Mouse (Mus musculus) embryo, embryonic 10 days (tissue): ENCODE results near the gene Ccna1.

ENCODE experiments used
- DNase-seq: peaks from one replicate; pipeline ENCODE4 v3.0.0-alpha.2; 2015; ENCODE audit warnings: low spot score

Gene Ccna1

DNA sequence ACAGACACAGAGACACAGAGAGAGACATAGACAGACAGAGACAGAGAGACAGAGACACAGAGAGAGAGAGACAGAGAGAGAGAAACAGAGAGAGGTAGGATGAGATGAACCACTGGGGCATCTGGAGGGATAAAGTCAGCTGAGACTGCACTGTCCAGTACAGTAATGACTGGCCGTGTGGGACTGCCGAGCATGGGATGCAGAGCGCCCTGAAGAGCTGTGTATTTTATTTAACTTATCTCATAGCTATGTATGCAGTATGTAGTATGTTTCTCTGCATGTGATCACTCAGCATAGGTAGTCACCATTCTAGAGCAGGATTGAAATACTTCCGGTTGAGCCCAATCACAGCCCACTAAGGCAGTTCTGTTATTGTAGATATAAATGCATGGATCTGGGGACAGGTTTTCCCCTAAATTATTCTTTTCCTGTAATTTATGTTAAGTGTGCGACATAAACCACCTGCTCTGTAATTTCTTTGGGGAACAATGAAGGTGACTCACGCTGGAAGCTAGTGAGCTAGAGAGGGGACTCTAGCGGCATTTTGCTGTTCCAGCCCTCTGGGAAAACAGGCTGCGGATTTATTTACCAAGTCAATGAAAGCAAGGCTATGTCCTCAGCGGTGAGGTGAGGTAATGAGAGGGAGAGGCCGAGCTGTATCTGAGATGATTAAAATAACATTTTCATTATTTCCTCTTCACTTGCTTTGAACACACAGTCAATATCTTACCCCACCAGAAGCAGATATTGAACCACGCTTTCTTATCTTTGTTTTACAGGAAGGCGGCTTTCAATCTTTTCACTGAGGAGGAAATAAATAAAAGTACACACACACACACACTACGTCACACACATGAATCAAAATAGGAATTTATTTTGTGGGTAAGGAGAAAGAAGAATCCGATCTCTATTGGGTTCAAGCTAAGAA lies 10.7 kb upstream of the Ccna1 start:
- no peak for DNase-seq

DNA sequence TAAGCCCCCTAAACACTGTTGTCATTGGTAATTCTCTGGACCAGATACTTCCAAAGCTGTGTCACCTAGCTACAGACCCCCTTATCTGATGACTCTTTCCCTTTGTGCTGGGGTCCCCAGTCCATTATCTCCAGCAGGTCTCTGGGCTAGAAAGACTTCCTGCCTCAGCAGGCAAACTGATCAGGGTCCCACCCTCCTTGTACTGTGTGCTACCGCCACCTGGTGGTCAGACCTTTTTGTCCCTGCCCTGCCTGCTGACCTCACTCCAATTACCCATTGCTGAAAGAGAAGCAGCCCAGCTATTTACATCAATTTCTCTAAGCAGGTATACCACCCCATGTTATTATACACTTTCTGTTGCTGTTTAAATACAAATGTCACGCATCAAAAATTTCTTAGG lies 9.1 kb upstream of the Ccna1 start:
- DNase-seq, result peak; percentile 94

DNA sequence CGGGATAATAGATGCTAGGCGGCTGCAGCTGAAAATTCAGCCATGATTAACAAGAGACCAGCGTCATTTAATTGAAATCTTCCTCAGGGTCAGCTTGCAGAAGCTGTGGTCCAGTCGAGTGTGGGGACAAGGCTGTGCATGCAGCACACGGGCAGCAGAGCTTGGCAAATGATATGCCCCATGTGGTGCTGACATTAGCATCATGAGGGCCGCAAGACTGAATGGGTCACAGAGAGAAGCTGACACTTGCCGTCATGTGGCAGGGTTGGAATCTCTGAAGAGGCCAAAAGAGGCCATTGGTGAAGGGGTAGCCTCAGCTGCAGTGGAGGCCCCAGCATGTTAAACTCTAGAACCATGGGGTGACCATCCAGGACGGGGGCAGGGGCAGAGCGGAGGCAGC lies 7.4 kb upstream of the Ccna1 start:
- DNase-seq, result no peak

DNA sequence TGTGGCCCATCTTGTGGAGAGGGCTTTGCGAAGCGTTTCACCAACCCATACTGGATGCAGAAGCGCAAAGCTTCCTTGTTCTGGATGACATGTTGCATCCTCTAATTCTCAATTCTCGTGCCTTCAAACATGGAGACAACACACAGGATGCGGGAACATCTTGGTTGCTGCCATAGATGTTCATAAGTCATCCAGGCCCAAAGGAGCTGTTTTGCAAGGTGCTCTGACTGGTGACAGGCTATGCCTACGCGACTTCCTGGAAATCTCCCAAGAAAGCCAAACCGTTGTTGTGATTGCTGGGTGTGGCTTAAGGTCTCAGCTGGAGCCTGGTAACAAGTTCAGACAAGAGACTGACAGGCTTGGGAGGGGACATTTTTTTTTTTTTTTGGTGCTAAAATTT lies 1.1 kb upstream of the Ccna1 start:
- no peak for DNase-seq

DNA sequence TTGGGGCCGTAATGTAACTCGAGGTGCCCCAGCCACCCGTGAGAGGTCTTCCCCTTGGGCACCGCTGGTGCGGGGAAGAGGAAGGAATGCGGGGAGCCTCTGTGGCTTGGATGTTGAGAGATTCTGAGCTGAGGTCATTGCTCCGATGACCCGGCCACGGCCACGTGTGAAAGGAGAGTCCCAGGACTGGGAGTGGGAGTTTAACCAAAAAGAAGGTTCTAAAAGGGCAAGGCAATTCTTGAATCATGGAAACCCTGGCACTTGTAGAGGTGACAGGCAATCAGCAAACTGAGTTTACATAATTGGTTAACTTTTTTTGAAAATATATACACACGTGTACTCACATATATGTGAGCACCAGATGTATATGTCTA lies 433 bp upstream of the Ccna1 start:
- DNase-seq, result peak; percentile 9

DNA sequence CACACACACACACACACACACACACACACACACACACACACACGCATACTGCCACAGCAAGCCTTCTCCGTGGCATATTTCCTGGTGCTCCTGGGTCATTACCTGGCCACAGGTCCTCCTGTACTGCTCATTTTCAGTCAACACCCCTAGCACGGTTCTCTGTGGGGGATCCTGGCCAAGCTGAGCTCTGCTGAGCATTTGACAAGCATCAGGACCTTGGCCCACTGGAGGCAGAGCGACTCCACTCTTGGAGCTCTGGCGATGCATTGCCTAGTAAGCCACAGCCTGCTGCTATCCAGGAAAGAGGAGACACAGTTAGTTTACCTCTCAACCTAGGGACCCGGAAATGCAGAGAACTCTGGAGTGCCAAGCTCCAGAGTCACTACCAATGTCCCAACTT lies 1.1 kb downstream of the Ccna1 start:
- no peak for DNase-seq

DNA sequence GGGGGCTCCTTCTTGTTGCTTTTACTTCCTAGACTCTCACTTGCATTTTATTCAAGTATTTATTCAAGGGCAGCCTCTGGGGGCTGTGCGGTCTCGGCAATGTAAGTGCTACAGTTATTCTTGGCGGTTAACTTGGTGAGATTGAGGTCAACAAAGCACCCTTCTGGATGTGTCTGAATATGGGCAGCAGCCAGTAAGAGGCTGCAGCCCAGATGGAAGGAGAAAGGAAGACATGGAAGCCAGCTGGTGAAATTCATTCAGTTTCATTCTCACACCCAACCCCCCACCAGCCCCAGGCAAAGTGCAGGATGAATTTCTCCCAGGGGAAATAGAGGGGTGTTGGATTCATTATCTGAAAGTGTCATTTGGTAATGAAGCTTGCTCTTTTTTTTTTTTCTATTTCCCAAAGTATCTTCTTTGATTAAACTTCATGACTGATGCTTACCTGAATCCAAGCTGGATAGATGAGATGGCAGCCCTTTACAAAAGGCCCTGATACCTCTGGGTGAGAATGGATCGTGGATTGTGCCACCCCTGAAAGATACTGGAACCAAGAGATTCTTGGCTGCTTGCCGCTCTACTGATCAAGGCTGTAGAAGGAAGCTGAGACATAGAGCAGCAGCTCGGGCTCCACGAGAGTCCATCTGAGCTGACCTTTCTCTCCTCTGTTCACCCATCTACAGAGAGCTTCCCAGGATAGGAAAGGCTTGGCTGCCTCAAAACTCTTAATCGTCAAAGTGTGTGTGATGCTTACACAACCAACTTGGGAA lies 10.5 kb downstream of the Ccna1 start:
- DNase-seq, result no peak

DNA sequence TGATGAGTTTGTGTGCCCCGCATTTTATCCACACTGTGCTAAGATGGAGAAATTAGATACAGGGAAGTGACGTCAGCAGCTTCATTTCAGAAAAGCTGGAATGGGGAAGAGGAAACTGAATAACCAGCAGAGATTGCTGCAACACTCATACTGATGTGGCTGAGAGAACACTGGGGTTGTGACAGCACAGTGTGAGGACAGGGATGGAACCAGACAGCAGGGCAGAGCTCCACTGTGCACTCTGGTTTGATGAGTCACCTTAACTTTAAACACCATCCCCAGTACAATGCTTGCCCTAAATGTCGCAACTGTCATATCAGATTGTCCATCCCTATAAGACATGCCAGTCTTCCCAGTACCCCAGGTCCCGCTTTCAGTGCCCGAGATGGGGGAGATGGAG lies 17.7 kb downstream of the Ccna1 start:
- no peak for DNase-seq

DNA sequence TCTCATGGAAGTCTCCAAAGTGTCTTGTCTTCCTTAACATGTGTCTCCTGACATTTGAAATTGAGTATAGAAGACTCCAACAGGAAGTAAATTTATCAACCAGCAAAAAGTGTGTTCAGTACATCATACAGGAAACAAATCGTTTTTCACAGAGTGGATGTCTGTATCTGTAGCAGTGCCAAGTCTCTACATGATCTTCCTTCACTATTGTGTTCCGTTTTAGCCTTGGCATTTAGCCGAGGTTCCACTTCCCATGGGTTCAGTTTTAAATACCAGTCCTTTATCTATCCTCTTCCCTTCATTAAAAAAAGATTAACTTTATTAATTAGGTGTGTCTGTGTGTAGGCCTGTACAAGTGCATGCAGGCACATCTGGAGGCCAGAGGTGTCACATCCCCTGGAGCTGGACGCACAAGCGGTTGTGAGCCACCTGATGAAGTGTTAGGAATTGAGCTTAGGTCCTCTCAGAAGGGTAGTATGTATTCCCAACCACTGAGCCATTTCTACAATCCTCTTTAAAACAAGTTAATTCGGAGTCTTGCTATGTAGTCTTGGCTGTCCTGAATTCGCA lies 27.9 kb downstream of the Ccna1 start:
- DNase-seq, result no peak

DNA sequence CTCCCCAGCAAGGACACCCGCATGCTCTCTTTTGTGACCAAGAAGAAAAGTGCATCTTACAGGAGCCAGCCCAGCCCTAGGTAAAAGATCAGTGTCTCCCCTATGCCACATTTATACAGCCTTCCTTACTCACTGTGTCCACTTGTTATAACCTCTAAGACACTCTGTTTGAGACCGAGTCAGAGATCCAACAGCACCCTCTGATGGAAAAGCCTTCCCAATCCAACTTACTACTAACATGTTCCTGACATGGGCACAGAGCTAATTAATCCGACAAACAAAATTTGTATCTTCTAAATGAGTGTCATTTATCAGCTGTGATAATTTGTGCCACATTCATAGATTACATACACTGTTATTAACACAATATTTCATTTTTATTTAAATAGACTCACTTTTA lies 29.8 kb downstream of the Ccna1 start:
- no peak for DNase-seq

DNA sequence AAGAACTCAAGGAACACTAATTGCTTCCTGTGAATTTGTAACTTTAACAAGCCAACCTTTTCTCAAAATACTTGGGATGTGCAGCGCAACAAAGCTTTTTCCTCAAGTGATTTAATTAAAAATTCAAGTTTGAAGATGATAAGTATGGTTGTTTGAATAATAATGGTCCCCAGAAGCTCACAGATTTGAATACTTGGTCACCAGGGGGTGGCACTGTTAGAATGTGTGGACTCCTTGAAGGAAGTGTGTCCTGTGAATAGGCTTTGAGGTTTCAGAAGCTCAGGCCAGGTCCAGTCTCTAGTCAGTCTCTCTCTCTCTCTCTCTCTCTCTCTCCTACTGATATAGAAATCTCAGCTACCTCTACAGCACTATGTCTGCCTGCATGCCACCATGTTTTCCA lies 32.0 kb downstream of the Ccna1 start:
- no peak for DNase-seq

DNA sequence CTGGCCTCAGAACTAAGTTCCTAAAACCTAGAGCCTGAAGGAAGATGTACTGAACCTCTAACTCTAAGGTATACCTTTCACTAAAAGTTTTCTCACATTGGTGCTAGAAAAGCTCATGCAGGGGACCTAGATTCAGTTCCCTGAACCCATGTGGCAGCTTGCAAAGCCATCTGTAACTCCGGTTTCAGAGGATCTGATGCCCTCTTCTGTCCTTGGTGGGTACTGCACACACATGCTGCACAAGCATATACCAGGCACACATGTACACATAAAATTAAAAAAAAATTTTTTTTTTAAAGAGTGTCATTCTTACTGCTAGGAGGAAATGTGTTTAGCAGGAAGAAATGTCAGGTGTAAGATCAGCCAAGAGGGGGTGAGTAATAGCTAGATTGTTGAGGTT lies 33.1 kb downstream of the Ccna1 start:
- DNase-seq, result no peak

DNA sequence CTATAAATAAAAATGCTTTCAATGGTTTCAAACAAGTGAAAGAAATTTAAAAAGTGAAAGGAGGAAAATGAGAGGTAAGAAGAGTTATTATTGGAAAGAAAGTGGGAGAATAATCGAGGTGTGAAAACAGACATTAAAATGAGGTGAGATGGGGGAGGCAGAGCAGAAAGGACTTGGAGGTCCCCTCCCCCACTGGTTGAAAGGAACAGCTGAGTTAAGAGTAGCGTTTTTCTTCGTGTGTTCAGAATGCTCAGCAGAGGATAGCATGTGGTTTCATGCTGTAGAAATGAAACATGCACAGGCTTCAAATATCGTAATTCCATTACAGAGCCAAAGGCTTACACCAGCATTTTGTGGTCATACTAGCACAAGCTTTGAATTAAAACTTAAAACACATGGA lies 42.8 kb downstream of the Ccna1 start:
- no peak for DNase-seq

DNA sequence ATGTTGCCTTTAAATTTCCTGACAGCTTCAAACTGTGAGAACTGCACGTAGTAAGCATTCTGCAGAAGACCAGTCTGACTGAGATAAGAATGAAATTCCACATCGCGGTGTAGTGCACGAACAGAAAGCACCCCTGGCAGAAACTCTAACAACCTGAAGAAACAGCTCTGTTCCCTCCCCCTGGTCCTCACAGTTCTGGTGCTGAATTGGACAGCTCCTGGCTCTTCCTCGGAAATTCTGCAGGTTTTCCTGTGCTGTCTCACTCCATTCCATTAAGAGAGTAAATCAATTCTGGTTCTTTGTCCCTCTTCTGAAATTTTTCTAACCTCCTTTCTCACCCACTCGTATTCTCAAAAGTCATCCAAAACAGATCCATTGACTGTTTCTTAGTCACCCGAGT lies 43.6 kb downstream of the Ccna1 start:
- peak; percentile 70 for DNase-seq

DNA sequence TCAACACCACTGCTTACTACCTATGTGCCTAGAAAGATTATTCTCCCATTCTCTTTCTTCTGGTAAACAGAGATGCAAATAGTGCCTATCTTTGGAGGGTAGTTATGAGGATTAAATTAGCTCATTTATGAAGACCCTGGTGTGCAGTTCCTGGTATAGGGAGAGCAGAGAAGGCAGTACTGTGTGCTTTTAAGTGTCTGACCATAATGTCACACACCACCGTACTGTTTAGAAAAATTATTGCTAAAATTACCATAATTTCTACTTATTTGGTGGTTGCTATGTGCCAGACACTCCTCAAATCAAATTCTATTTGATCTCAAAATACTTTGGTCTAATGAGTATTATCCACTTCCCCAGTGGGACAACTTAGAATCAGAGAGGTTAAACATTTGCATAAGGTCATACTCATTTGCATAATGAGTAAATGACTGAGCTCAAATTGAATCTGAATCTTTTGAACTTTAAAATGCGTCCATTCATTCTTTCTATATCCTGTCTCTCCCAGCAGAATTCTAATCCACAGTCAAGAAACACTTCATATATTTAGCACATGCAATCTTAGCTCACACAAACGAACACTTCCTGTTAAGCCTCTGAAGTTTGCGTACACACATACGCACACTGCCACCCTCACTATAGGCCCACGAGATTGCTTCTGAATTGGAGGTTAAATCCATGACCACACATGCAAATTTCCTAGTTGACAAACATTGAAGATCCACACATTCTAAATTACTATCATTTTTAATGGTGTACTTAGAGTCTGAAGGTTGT lies 46.1 kb downstream of the Ccna1 start:
- DNase-seq, result no peak

DNA sequence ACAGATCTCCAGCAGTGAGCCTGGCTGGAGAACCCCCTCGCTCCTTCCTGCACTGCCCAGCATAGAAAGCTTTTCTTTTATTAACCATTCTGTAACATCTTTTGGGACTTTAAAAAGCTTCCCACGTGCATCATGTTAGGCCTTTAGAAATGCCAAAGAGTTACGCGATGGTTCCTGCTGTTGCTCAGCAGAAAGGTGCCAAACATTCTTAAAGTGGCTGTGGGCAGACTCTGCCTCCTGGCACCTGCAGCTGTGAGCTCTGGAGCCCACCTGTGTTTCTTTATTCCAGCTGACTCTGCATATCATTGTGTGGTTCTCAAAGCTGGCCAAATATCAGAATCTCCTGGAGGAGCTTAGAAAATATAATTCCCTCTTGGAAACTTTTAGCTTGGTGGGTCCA lies 51.3 kb downstream of the Ccna1 start:
- no peak for DNase-seq

DNA sequence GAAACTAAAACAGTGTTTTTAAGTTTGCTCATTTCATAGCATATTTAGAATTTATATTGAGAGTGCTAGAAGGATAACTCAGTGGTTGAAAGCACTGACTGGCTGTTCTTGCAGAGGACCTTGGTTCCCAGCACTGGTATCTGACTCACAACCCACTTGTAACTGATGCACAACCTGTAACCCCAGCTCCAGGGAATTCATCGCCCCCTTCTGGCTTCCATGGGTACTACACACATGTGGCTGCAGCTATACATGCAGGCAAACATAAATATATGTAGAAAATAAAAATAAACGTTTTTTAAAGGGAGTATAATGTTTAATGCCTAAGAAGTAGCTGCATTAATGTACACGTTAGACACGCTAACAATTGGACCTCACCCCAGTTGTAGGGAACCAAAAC lies 53.6 kb downstream of the Ccna1 start:
- DNase-seq, result no peak
